Mouse (Mus musculus): Measurements from ENCODE around the gene Slc39a13.

DNA sequence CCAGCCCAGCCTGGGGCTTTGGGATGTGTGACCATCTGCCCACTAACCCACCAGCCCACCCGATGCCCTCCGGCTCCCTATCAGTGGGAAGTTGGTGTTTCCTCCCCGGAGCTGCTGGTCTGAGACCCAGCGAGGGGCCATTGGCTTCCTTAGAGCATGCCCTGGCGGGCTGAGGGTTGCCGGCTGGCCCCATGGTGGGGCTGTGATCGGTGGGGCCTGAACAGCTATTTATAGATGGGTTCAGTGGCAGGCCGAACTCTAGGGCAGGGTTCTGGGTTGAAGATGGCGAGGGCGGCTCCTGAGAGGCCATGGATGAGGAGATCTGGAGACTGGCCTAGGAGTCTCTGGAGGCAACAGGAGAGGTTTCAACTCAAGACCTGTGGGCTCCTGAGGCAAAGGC, 26.8 kb upstream of the Slc39a13 start:
- TF ChIP-seq CTCF (IDR thresholded peaks at IDR 0.05; ENCODE audit: low read depth), result no peak
- no peak for TF ChIP-seq EP300 (IDR thresholded peaks at IDR 0.05; ENCODE audit: low read depth)
